Mouse (Mus musculus) right cerebral cortex, adult 2 months (tissue): Measurements from ENCODE around the gene Lysmd1.
A peak's percentile ranks its signal among the peaks of the same experiment; 100 is the strongest.
"Not testable (repeated sequence)": the region's sequence is repeated elsewhere in the genome, so short reads cannot be mapped to it uniquely, and the experiment has no call there.

ENCODE experiments used
- DNase-seq, 2 experiments: peaks; one replicate each; pipeline ENCODE4 v3.0.0; 2021 to 2022; ENCODE audit warnings: low spot score in 2 of 2

Lysmd1 gene

GRCm38 (mm10) chr3:95133680-95134101 lies at the start of gene Lysmd1, which contains the start of gene Scnm1:
Gene Lysmd1 (plus strand): TSS chr3:95134088.
Gene Scnm1 (minus strand): TSS chr3:95134011.
- DNase-seq = peak; percentile 90 to 92

GRCm38 (mm10) chr3:95088071-95088470 lies 45.8 kb upstream of the Lysmd1 start:
- no peak for DNase-seq

- DNase-seq = no peak
Measured at GRCm38 (mm10) chr3:95100854-95101253, 33.0 kb upstream of the Lysmd1 start.

- peak; percentile 53 to 65 for DNase-seq
Measured at GRCm38 (mm10) chr3:95105121-95105520, 28.8 kb upstream of the Lysmd1 start.

- DNase-seq = no peak
Measured at GRCm38 (mm10) chr3:95105586-95106337, 28.1 kb upstream of the Lysmd1 start.

- DNase-seq = peak; percentile 95 to 98
Measured at GRCm38 (mm10) chr3:95106338-95107117, 27.4 kb upstream of the Lysmd1 start, which contains the start of gene Pip5k1a. Gene Pip5k1a (minus strand): TSS chr3:95106930.

- DNase-seq = not testable (repeated sequence)
Measured at GRCm38 (mm10) chr3:95107308-95107707, 26.6 kb upstream of the Lysmd1 start.

GRCm38 (mm10) chr3:95107898-95108297 lies 26.0 kb upstream of the Lysmd1 start:
- no peak for DNase-seq

GRCm38 (mm10) chr3:95110911-95111726 lies 22.8 kb upstream of the Lysmd1 start, which contains the start of gene Vps72:
Gene Vps72 (plus strand): TSS chr3:95111022.
- peak; percentile 94 for DNase-seq

- DNase-seq = no peak
Measured at GRCm38 (mm10) chr3:95112760-95113159, 21.1 kb upstream of the Lysmd1 start.

- no peak for DNase-seq
Measured at GRCm38 (mm10) chr3:95117751-95118150, 16.1 kb upstream of the Lysmd1 start.

GRCm38 (mm10) chr3:95121580-95121979 lies 12.3 kb upstream of the Lysmd1 start:
- DNase-seq = no peak

GRCm38 (mm10) chr3:95124246-95124645 lies 9.6 kb upstream of the Lysmd1 start, which contains the start of gene Tmod4:
Gene Tmod4 (plus strand): TSS chr3:95124476.
- no peak for DNase-seq

- DNase-seq = no peak
Measured at GRCm38 (mm10) chr3:95124972-95125371, 8.9 kb upstream of the Lysmd1 start.

GRCm38 (mm10) chr3:95129226-95129651 lies 4.6 kb upstream of the Lysmd1 start:
- no peak for DNase-seq

GRCm38 (mm10) chr3:95130081-95130480 lies 3.8 kb upstream of the Lysmd1 start:
- DNase-seq = no peak

- not testable (repeated sequence) for DNase-seq
Measured at GRCm38 (mm10) chr3:95132389-95132788, 1.5 kb upstream of the Lysmd1 start.

- DNase-seq = no peak
Measured at GRCm38 (mm10) chr3:95133176-95133575, 712 bp upstream of the Lysmd1 start.

GRCm38 (mm10) chr3:95134133-95134532 lies 245 bp downstream of the Lysmd1 start:
- DNase-seq = not testable (repeated sequence)

GRCm38 (mm10) chr3:95135023-95135422 lies 1.1 kb downstream of the Lysmd1 start:
- peak in 1 of 2 experiments; percentile 64 for DNase-seq

- DNase-seq = no peak
Measured at GRCm38 (mm10) chr3:95135433-95136052, 1.7 kb downstream of the Lysmd1 start.
